Mouse (Mus musculus) frontal cortex, postnatal 36 days (tissue): ENCODE results near the gene Chst15.

Source experiments
- DNase-seq, 2 experiments: peaks; one replicate each; pipeline ENCODE4 v3.0.0; 2022; ENCODE audit warnings: low spot score in 2 of 2

Chst15 gene

DNA sequence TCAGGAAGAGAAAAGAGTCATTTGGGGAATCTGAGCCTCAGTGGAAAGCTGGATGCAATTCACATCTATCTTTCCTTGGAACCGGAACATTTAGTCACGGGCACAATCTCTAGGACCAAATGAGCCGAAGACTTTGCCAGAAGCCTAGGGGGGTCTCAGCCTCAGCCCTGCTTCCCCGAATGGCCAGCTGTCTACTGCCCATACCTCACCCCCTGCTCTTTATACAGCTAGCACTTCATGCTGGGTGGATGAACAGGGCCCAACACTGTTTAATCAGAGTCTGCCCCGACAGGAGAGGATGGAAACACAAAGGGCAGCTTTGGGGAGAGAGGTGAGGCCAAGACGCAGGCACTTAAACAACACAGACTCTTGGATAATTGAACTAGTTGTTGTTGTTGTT is 53.8 kb downstream of the Chst15 start:
- no peak for DNase-seq

DNA sequence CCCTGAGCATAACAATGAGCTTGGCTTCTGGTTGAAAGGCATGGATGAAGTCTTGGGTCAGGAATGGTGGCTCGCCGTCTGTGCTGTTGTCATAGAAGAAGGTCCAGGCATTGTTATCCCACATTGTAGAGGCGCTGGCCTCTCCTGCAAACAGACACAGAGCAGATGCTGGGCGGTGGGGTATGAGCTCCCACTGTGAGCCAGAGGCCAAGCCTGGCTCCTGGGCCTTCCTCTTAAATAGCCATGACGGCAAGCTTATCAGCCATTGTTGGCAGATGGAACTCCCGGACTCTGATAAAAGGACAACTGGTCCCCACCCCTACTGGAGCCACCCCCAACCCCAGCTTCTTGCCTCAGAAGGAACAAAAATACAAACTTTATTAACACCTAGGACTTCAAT is 54.3 kb downstream of the Chst15 start:
- DNase-seq: no peak

DNA sequence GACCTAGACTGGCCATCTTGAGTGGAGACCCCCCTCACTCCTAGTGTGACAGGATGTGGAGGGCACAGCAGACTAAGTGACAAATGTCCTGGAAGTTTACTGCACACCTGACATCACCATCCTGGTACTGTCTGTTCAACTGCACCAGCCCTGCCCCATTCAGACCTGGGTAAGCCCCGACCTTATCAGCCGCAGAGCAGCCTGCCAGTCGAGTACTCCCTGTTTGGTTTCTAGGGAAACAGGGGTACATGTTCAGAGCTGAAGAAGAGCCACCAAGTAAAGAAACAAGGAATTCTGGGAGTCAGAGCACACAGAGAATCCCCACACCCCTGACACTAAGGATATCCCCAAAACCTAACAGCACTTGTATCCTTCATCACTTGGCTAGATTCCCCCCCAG is 55.1 kb downstream of the Chst15 start:
- DNase-seq: no peak

DNA sequence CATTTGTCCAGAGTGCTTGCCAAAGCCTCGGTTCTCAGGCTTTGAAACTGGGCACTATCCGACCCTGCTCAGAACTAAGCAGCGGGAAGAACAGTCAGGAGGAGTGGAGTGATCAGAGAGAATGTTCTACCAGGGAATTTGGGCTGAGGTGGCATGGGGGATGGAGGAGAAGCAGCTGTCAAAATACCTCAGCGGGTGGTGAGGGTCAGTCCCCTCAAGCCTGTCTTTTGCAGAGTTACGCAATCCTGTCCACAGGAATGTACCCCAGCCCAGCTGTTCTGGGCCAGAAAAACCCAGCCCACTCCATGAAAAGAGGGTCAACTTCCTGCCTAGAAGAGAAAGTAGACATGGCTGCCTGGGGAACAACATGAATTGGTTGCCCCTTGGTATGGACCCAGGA is 56.4 kb downstream of the Chst15 start:
- DNase-seq: no peak

DNA sequence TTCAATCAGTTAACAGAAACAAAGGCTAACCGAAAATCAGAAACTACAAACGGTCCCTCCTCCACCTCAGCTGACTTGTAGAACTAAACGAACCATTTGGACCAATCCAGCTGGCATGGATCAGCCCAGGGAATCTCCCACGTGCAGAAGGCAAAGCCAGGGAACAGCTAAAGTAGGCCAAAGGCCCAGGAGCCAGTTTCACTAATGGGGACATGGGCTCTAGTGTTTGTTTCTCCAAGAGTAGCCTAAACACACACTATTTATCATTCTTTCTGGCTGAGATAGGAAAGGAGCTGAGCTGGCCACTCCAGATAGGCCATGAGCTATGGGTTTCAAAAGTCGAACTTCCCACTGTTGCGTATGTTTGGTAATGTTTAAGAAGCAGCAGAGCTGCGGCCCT is 58.2 kb downstream of the Chst15 start:
- no peak for DNase-seq

DNA sequence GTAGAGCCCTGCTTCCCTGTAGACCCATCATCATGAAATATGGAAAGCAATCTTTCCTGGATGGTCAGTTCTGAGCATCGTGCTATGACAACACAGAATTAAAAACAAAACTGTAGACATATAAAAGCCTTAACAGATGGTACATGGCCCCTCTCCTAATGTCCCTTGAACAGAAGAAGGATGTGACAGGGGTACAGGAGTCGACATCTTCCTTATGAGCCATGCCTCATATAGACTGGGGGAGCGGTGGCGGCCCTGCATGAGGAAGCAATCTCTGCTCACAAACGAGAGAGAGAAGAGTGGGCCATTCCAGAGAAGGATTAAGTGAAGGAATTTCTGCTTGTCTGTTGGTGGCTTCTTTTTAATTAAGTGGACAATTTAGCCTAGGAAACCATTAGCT is 58.8 kb downstream of the Chst15 start:
- no peak for DNase-seq

DNA sequence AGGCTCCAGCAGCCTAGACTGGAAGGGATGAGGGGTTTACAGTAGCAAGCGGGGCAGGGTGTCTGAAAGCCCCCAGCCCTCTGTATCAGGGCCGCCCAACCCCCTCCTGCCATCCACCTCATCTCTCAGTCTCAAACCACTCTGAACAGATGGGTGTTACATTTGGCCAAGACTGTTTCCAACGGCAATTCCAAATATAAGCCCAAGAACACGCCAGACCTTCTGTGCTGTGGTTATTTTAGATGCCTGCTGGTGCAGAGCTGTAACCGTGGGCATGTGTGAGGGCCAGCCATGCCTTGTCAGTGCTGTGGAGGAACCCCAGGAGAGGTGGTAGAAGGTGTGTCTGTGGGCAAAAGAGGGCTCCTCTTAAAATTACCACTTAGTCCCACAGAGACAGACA is 63.5 kb downstream of the Chst15 start:
- peak; percentile 56 to 90 for DNase-seq

DNA sequence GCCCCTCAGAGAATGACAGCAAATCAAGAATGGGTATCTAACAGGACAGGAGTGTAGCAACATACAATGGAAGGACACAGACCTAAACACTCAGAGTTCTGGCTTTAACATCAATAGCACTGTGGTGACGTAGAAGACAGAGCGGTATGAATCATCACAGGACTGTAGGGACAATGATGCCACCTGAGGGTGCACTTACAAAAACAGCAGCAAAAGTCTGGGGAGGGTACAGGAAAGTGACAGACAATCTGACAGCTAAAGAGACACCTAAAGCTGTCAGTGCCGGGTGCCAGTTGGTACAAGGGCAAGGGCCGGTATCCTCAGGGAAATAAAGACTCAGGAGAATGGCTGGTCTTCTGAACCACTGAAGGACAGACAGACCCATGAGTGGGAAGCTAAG is 64.0 kb downstream of the Chst15 start:
- no peak for DNase-seq

DNA sequence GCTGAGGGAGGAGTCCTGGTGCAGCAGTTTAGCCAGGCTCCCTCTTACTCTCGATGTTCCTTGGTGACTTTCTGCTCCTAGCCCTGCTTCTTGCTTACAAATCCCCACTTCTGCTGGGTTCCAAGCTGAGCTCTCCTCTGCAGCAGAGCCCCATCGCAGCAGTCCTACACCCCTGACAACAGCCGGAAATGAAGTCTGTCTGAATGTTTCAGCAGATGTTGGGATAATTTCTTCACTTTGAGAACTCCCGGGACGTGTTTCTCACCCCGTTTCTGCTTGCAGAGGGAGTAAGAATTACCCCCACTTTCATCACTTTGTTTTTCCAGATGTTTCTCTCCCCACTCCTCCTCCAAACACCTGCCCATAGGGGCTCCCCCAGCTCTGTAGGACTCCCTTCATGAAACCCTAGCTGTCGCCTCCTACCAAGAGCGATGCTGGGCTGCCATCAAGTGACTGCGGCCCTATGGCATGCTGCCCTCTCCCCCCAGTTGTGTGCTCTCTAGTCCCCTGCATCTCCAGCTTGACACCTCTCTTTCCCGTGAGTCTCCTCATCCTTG is 67.4 kb downstream of the Chst15 start:
- DNase-seq: no peak

DNA sequence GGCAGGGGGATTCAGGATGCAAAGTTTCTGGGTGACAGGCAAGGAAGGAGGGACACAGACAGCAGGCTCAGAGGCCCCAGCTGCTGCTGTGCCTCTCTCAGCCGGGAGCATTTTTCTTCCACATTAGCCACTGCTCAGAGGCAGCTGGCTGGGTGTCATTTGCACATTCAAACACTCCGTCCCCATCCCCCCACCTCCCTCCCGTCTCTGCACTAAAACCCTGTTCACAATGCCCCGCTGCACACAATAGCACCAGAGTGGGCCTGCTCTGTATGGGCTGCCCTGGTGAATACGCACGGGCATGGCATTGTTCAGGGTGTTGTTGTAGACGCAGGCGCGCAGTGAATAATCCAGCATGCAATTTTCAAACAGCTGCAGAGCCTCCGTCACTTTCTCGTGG is 69.5 kb downstream of the Chst15 start:
- no peak for DNase-seq

DNA sequence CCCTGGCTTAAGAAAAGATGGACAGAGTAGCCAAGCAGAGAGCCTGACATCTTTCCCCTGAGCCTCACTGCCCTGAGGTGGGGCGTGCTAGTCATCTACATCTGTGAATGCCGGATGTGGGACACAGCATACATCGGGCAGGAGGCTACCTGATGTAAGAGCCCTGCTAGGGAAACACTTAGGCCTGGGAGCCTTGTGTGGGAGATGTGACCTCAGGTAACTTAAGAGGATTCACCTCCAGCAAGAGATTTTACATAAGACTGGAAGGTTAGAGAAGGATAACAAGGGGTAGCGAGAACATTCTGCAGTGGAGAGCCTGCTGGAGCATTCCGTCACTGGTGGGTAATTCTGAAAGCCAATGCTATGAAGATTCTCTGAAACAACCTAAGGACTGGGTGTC is 69.9 kb downstream of the Chst15 start:
- DNase-seq: no peak

DNA sequence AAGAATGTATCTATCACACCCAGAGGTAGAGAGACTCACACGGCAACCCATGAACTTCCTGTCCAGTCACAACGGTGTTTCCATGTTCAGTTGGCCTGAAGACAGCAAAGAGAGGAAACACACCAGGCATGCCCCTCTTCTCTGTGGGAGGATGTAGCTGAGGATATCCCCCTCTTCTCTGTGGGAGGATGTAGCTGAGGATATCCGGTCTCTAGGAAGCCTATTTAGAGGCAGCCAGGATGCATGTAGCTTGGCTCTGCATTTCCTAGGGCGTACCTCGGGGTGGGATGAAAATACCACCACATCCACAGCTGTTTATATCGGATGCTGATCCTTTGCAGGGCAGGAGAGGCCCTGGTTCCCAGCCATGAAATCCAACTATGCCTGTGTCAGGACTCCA is 71.3 kb downstream of the Chst15 start:
- no peak for DNase-seq

DNA sequence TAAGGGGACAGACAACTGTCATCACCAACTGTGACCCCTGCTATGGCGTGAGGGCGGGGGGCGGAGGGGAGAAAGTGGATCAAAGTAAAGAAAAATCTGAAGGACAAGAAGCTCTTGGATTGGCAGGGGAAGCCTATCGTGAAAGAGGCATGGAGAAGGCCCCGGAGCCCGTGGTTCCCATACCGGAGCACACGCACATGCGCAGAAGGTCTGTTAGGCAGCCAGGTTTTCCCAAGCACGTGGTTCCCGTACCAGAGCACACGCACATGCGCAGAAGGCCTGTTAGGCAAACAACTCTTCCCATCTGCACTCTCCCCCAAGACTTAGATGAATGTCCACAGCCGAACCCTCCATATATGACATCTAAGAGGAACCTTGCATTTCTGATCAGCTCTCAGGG is 72.4 kb downstream of the Chst15 start:
- DNase-seq: no peak

DNA sequence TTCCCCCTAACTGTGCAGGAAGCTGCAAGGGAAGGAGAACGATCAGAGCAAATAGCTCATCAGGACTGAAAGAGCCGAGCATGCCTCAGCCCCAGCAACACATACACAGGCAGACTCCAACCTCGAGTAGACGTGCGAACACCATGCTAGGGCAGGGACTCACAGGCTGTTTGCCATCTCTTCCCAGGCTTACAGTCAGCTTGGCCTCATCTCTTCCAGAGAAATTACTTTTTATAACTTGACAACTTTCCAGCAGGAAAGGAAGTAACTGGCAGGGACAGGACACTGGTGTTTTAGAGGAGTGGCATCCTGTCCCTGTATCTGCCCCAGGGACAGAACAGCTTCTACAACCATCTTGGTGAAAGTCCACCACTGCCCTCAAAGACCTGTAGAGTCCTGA is 73.8 kb downstream of the Chst15 start:
- no peak for DNase-seq

DNA sequence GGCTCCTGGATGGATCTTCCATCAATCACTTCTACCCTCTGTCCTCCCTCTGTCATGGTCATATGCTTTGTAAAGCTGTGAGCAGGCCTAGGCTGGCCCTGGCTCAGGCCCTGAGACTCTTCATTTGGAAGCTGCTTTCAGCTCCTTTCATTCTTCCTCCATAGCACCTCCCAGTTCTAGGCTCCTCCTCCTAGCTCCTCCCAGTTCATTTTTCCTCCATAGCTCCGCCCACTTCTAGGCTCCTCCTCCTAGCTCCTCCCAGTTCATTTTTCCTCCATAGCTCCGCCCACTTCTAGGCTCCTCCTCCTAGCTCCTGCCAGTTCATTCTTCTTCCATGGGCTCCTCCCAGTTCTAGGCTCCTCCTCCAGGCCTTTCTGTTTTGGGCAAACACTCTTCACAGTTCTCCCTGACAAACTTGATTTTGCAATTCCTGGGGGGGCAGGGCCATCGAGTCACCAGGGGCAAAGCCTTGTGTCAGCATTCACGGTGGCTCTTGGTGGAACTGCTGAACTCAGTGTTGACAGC is 74.3 kb downstream of the Chst15 start:
- DNase-seq: no peak

DNA sequence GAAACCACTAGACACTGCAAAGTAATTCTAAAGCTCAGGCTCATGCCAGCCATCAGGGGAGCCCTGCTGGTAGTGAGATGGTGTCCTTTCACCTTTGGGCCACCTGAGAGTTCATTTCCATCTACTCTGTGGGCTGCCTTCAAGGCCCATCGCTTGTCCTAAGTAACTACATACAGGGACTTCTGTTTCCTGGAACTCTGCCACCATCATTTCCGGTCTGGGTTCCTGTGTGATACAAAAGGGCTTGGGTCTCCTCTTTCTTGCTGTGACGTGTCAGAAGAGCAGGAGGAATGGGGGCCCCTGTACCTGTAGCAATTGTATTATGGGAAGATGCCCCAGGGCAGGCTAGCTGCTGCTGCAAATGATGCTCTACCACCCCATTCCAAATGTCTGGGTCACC is 78.1 kb downstream of the Chst15 start:
- DNase-seq: no peak

DNA sequence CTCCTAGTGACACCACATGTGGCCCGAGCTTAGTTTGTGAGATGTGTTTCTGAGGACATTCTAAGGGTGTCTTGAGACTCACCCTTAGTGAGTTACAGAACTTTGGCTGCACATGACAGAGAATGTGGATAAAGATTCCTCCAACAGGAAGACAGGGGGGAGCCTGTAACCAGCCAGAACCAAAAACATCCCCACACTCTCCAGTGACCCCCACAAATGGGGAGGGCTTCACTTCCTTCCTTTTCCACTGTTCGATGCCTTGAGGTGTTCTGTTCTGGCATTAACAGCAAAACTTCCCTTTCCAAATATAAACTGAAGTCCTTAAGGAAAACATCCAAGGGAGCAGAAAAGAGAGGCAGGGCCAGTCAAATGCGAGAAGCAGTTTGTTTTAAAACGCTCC is 79.8 kb downstream of the Chst15 start:
- no peak for DNase-seq

DNA sequence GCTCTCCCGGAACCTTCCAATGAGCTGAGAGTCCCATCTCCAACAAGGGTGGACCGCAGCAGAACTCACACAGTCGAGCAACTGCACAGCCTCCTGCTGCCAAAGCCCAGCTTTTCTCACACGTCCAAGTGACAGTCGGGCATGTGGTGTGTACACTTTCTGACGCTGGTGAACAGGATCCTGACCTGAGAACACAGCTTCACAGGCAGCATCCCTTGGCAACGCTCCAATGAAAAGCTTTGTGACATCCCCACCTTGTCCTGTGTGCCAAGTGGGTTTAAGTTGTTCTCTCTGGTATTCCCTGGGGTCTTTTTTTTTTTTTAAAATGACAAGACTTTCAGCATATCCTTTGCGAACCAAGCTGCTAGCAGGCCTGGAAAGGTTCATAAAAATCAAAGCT is 80.2 kb downstream of the Chst15 start:
- DNase-seq: no peak

DNA sequence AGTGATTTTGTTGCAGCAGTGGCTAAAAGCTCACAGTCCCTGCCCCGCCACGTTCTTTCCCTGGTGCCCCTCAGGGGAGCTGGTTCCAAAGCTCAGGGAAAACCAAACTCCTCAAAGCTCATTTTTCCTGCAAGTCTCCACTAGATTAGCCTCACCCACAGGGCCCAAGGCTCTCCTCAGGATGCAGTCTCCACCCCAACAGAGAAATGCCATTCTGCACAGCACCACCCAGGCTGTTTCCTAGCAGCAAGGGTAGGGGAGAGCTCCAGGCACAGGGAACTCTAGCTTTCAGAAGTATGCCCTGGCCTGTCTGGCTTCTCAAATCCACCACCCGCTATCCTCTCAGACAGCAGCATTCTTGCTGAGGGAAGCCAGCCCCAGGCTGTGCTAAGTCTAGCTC is 82.8 kb downstream of the Chst15 start:
- no peak for DNase-seq

DNA sequence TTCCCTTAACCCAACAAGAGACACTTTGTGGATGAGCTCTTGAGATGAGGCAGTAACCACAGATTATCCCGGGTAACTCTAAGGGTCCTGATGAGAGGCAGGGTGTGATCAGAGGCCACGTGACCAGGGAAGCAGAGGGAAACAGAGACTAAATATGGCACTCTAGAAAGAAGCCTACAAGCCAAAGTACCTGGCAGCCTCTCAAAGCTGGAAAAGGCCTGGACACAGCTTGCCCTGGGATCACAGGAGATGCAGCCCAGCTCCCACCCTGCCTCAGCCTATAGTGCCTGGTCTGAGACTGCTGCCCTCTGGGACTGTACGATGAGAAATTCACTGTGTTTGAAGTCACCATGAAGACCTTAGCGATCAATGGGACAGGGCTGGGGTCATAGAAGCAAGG is 83.3 kb downstream of the Chst15 start:
- no peak for DNase-seq

DNA sequence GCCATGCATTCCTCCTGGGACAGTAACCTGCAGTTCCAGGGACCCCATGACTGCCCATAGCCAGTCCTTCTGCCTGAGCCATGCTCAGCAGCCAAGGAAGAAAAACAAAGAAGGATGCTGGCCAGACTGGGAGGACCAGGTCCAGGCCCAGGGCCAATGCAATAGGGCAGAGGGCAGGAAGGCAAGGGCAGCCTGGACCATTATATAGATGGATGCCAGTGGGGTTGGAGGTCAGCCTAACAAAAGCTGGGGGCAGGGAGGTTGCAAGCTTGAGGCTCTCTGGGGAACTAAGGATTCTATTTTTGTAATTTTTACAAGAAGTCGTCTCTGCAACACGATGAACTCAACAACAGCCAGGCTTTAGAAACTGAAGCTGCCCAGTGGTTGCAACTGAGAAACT is 84.1 kb downstream of the Chst15 start:
- no peak for DNase-seq

DNA sequence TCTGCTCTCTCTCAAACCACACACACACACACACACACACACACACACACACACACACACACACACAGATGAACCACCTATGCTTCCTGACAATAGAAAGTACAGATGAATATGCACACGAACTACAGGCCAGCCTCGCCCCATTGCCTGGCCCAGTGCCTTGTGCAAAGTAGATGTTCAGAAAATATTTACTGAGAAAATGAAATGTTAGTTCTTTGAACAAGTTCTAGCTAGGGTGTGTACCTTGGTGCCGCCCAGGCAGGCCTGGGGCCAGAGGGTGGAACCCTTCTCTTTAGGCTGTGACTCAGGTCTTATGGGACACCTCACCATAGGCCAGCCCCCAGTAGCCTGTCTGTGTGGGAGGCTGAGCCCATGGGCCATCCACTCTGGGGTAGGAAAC is 85.6 kb downstream of the Chst15 start:
- DNase-seq: no peak

DNA sequence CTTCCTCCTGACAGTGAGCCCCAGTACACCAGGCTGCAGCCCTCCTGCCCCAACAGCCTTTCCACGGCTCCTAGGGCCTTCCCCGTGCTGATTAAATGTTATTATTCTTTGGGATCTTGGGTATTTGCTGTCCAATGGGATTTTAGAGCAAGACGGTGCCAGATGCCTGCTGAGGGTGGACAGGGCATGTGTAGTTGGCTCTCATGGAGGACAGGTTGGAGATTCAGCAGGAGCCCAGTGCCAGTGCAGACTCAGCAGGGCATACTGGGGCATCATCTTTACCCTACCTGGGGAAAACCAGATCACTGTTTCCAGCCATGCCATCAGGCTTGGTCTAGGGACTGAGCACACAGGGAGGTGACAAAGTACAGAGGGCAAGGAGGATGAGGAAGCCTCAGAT is 86.1 kb downstream of the Chst15 start:
- no peak for DNase-seq

DNA sequence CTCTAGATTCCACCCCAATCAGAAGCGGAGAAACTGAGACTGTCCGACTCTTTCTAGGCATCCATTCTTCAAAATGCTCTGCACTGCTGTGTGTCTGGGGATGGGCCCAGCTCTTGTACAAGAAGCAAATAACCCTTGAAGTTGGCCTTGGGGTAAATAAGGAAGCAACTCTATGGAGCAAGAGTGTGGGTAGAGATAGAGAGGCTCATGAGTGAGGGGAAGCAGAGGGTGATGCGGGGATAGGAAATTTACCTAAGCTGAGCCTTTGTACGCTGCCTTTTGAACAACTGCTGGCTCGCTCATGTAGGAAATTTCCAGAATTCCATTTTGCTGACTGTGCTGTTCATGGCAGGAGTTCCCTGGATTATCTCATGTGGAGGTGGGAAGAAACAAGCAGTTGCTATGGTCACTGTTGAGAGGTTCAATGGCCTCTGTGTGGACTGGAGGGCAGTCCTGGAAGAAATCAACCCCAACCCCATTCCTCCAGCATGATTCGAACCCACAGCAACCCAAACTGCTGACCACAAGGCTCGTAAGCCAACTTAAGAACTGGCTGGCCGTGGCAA is 89.9 kb downstream of the Chst15 start:
- no peak for DNase-seq
